Comparison of ENCODE assay signal across 8 mouse cellular contexts in genomic region chr19:3935032-3935895, GRCm38 (mm10). TPM values are rescaled to one million over a fixed set of nuclear protein-coding genes. Genes with fewer than 3 reads are reported as not detected.
A peak's percentile ranks its signal among the peaks of the same experiment; 100 is the strongest.
DNase-seq lines count a peak whose midpoint lies in the region; ATAC-seq and TF ChIP-seq lines count a peak whose summit lies in the region.

Gene Unc93b1, plus strand, starts transcription at chr19:3935186.

- peaks cover 22% of the 10 kb centered on the region for H3K4me1 ChIP-seq in heart, embryonic 15.5 days (replicated peaks)
- peaks cover 22% of the 10 kb centered on the region for H3K4me1 ChIP-seq in liver, postnatal 0 days (ENCODE audit: insufficient read depth)
- no peaks in the 10 kb centered on the region; the same call in 1 of the 2 replicates for H3K4me1 ChIP-seq in neural tube, embryonic 11.5 days (ENCODE audit: control insufficient read depth, insufficient read depth, low read length)

- H3K4me3 ChIP-seq in heart, embryonic 15.5 days: peak within 1 kb of the TSS; percentile 66
- peak within 1 kb of the TSS; percentile 58 for H3K4me3 ChIP-seq in liver, postnatal 0 days (ENCODE audit: low read depth, low read length)
- peak within 1 kb of the TSS; percentile 38 for H3K4me3 ChIP-seq in neural tube, embryonic 11.5 days (ENCODE audit: low read depth, low read length)

- 7% methylated on average over 42 of the region's 42 CpGs for WGBS in heart, embryonic 15.5 days
- WGBS in liver, postnatal 0 days (ENCODE audit: insufficient replicate concordance): 3% methylated on average over 37 of the region's 42 CpGs
- WGBS in neural tube, embryonic 11.5 days: 7% methylated on average over 40 of the region's 42 CpGs

- DNase-seq in A20 (ENCODE audit: low read depth, low spot score) (peak; percentile 91), ZHBTc4 (ENCODE audit: low read depth, low spot score) (peak; percentile 85)
- DNase-seq in kidney, postnatal 10 days: peak; percentile 81
- peak; percentile 79 for DNase-seq in liver, postnatal 0 days
- peak; percentile 51 for DNase-seq in neural tube, embryonic 11.5 days (ENCODE audit: low spot score)
- DNase-seq in urinary bladder, postnatal 25 days (ENCODE audit: low spot score): peak; percentile 57

- ATAC-seq in erythroblast, adult 5-6 weeks (replicated peaks; ENCODE audit: low FRiP score, poor library complexity, severe bottlenecking): no peak
- peak; percentile 77 for ATAC-seq in heart, embryonic 15.5 days (replicated peaks; ENCODE audit: insufficient number of reproducible peaks, insufficient read depth, low FRiP score, low read depth)
- ATAC-seq in liver, postnatal 0 days: peak; percentile 87
- ATAC-seq in neural tube, embryonic 11.5 days (ENCODE audit: insufficient read depth, low FRiP score, low TSS enrichment): peak; percentile 63

- no peak for TF ChIP-seq EP300 in liver, postnatal 0 days (IDR thresholded peaks at IDR 0.05; ENCODE audit: low read depth)

- no peaks in the 10 kb centered on the region for H3K36me3 ChIP-seq in heart, embryonic 15.5 days
- H3K36me3 ChIP-seq in liver, postnatal 0 days (replicated peaks; ENCODE audit: insufficient read depth, low read length): no peaks in the 10 kb centered on the region
- H3K36me3 ChIP-seq in neural tube, embryonic 11.5 days (ENCODE audit: control insufficient read depth, insufficient read depth, low read length): no peaks in the 10 kb centered on the region

- TF ChIP-seq CTCF in liver, postnatal 0 days (IDR thresholded peaks at IDR 0.05; ENCODE audit: low read depth): no peak

- H3K9me3 ChIP-seq in heart, embryonic 15.5 days (replicated peaks): no peaks in the 10 kb centered on the region
- H3K9me3 ChIP-seq in liver, postnatal 0 days (ENCODE audit: low read length): no peaks in the 10 kb centered on the region
- no peaks in the 10 kb centered on the region for H3K9me3 ChIP-seq in neural tube, embryonic 11.5 days (ENCODE audit: control insufficient read depth, low read length)

- H3K9ac ChIP-seq in heart, embryonic 15.5 days: peak within 1 kb of the TSS; percentile 67
- peak within 1 kb of the TSS; percentile 62 for H3K9ac ChIP-seq in liver, postnatal 0 days (replicated peaks)
- H3K9ac ChIP-seq in neural tube, embryonic 11.5 days (ENCODE audit: low read length): peak within 1 kb of the TSS; percentile 44

- peak within 1 kb of the TSS; percentile 97 for H3K4me2 ChIP-seq in heart, embryonic 15.5 days
- peak within 1 kb of the TSS; percentile 75 for H3K4me2 ChIP-seq in liver, postnatal 0 days (ENCODE audit: low read depth, low read length)
- H3K4me2 ChIP-seq in neural tube, embryonic 11.5 days (ENCODE audit: low read depth): peak within 1 kb of the TSS; percentile 53

- H3K27ac ChIP-seq in heart, embryonic 15.5 days: peak within 1 kb of the TSS; percentile 60
- H3K27ac ChIP-seq in liver, postnatal 0 days (ENCODE audit: low read depth): peak within 1 kb of the TSS; percentile 81
- H3K27ac ChIP-seq in neural tube, embryonic 11.5 days (ENCODE audit: low read depth, low read length): no peak within 1 kb of the TSS

- H3K27me3 ChIP-seq in heart, embryonic 15.5 days: no peaks in the 10 kb centered on the region
- H3K27me3 ChIP-seq in liver, postnatal 0 days (ENCODE audit: insufficient read depth, low read length): no peaks in the 10 kb centered on the region
- H3K27me3 ChIP-seq in neural tube, embryonic 11.5 days (ENCODE audit: control insufficient read depth, insufficient read depth, low read length): no peaks in the 10 kb centered on the region

RNA-seq across cellular contexts. Expression of gene Unc93b1, which starts in this region (rescaled TPM):
- 25.1 and 47.1 TPM in 2 replicates for total RNA-seq in erythroblast, adult 5-6 weeks (2015; ENCODE audit: low replicate concordance)
- total RNA-seq in erythroblast, adult 5-6 weeks (2017; ENCODE audit: low replicate concordance): 34.2 and 50.3 TPM in 2 replicates
- polyA plus RNA-seq in heart, embryonic 15.5 days (2015; fragmentation: Nextera tagmentation; extraction: Ambion mirVana): 15.0 and 21.8 TPM in 2 replicates
- 42.6 and 48.1 TPM in 2 replicates for polyA plus RNA-seq in liver, postnatal 0 days (2015; fragmentation: Nextera tagmentation; extraction: Ambion mirVana)
- 5.3 and 7.1 TPM in 2 replicates for polyA plus RNA-seq in neural tube, embryonic 11.5 days (2014; fragmentation: Nextera tagmentation; extraction: Ambion mirVana)
